Mouse (Mus musculus) retina, embryonic 14.5 days (tissue): ENCODE measurements around the gene Zfp652.
"Not testable (repeated sequence)": the region's sequence is repeated elsewhere in the genome, so short reads cannot be mapped to it uniquely, and the experiment has no call there.

ENCODE experiments used
- DNase-seq: peaks from one replicate; pipeline ENCODE4 v3.0.0-alpha.2; 2015; ENCODE audit warnings: low spot score

The Zfp652 gene

DNA sequence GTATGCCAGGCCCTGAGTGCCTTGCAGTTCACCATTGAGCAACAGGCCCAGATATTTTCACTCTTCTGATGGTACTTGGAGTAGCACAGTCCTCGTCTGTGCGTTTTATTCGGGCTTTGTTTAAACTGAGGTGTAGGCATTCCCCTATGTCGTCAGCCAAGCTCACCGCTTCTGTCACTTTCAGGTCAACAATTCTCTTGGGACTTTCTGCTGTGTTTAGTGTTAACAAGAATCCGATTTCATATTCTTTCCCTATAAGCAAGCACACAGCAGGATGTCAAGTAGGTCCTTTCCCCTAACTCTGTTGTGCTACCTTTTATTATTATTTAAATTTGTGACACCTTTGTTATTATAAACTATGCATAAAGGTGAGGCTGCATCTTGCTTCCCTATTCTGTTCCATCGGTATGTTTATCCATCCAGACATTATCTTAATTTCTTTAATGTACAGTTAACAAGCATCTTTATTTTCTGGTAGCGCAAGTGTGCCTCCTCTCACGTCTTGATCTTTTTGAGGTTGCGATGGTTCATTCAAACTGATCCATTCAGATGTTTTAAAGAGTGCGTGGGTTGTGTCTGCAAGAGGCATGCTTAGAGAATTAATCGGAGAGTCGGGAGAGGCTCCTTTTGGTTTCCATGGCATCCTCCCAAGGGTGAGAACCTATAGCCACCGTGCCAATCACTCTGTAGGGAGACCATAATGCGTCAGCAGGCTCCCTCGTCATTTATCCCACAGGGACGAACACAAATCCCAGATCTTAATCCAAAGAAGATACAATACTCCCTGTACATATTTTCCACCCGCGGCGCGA lies 145.4 kb downstream of the Zfp652 start:
- peak; percentile 12 for DNase-seq

DNA sequence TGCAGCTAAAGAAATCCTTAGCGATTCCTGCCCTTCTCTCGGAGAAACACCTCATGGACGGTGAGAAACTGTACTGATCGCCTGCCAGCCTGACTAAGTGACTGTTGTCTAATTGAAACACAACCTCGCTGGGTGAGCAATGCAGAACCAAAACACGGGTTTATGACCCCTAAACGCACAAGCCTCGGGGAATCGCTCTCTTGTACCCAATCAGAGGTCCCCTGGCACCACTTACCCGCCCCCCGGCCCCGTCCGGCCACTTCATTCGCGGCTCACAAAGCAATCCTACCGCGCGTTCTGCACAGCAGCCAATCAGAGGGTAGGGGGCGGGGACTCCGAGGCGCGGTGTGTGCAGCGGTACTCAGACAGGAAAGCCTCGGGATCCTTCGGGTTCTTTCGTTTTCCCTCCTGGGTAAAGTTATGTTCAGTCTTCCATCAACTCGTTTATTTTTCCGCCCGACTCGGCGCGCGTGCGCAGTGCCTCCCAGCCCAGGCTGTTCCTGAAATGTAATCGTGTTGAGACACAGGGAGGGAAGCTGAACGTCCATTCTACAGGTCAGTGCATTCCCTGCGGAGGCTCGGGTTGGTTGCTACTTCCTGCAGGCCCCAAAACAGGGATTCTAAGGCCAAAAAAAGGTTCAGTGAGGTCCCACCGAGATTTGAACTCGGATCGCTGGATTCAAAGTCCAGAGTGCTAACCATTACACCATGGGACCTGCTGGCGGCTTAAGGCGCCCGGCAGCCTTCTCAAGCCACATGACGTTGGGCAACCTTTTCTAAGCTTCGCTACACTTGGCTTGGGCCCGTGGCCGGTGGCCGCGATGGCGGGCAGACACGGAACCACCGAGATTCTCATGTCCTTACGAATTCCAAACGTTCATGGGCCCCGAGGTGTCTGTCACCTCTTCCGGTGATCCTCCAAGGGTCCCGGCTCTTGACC lies 146.3 kb downstream of the Zfp652 start:
- DNase-seq: peak; percentile 98

DNA sequence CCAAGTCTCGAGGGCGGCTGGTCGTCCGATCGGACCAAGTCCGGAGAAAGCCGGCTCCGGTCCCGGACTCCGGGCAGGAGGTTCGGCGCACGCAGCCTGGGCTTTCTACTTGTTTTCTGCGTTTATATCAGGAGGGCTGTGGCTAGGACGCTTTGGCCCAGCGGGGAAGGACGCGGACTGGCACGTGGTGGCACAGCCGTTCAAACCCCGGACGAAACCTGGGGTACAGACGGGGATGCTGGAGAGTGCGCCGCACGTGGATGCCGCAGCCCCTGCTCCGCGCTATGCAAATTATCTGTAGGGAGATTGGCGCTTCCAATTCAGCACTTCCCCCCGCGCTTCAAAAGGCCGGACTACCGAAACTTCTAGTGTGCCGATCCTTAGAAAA lies 147.0 kb downstream of the Zfp652 start:
- peak; percentile 79 for DNase-seq

DNA sequence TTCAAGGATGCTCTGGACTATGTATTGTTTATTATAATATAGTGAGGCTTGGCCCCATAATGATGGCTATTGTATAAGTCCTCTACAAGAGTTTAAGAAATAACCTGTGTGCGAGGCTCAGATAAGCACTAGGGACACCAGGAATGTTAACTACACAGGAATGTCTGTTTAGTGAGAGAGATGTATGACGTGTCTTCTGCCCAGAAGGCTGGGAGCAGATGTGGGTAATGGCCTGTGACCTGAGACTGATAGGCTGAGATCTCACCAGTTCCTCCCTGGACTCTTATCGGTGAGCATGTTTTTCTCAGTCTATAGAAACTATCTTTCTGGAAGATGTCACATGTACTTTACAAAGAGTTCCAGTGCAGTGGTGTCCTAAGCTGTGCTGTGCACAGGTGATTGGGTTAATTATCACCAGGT lies 147.6 kb downstream of the Zfp652 start:
- DNase-seq: no peak

DNA sequence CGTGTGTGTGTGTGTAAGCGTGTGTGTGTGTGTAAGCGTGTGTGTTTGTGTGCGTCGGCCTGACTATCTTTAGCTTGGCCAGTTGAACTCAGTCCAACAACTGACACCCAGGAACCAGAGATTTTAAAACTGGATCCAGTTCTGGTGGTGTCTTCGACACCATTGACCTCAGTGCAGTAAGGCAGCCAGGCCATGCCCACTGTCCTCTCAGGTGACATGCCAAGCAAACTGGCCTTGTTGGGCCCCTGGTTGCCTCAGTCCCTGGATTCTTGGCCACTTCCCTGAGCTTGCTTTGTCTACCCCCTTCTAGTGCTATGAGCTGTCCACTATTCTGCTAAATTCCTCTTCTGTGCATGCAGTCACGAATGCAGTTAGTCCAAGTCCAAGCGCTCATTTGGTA lies 148.9 kb downstream of the Zfp652 start:
- no peak for DNase-seq

DNA sequence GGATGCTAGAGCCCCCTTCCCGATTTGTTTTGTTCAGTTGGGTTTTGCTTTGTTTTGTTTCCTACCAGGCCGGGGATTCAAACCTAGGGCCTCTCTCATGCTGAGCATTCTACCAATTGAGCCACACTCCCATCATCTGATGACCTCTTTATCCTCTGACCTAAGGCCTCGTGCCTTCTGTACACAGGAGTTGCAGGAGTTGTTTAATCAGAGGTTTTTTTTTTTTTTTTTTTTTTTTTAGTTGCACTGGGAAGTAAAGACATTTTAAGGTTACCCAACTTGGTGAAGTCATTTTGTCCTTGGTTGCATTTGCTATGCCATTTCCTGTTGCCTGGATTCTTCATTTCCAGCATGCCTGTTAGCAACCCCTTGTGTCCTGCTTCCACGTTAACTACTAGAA lies 157.0 kb downstream of the Zfp652 start:
- no peak for DNase-seq

DNA sequence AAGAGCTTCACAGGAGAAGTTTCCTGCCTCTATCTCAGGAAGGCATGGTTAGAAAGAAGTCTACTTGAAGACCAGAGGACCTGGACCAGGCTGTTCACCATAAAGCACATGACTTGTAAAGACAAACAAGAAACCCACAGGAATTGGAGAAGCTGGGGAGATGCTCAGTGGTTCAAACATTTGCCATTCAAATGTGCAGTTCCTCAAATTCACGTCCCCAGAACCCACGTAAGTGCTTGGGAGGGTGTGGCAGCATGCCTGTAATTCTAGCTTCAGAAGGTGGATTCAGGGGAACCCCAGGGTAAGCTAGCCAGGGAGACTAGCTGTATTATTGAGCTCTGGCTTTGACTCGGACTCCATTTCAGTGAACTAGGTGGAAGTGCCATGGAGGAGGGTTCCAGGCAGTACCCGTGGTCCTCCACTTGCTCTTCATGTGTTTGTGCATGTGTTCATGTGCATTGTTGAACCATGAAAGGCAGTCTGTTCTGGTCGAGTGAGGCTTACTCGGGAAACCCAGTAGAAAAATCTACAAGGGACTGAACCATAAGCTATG lies 157.5 kb downstream of the Zfp652 start:
- no peak for DNase-seq

DNA sequence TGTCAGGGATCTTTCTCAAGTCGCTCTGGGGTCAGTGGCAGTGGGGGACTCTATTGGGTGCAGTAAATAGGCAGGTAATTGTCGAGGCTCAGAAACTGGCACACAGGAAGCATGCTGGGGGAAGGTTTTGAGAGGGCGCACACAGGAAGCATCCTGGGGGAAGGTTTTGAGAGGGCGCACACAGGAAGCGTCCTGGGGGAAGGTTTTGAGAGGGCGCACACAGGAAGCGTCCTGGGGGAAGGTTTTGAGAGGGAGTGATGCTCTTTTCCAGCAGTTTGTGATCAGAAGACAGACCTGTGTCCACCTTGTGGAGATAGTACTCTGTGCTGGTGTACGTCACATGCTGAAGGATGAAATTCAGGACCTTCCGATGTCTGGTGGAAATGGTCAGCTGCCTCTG lies 163.3 kb downstream of the Zfp652 start:
- no peak for DNase-seq

DNA sequence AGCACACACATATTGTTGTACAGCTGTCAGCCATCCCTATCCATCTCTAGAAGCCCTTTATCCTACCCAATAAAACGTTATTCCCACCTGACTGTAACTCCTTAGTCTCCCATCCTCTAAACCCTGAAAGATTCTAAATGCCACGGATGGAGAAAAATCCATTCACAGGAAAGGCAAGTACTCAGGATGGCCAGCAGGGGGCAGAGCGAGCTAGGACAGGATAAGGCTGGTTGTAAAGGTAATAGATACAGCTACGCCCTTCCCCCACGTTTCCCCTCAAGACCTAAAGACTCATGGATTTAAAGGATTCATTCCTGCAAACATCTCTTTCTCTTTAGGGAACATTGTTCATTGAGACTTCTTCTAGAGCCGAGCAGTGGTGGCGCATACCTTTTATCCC lies 163.8 kb downstream of the Zfp652 start:
- DNase-seq: peak; percentile 85

DNA sequence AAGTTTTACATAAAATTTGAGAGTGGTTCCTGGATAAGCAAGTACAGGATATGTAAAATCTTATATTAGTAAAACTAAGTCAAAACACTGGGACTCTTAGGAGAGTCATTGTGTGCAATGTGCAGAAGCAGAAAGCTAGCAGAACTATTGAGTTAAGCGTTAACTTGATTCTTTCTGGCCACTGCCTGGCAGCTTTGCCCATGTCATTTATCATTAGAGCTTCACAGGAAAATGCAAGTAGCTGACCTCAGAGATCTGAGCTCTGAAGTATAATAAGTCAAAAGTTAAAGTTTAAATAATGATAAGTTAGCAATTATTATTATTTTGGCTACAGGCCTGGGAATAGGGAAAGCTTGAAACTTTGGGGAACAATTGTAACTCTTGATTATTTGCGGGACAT lies 167.4 kb downstream of the Zfp652 start:
- DNase-seq: not testable (repeated sequence)
